In genomic region chr11:69935137-69935879, GRCm38 (mm10) we compare ENCODE assay signal across 8 mouse cellular contexts. TPM values are rescaled to one million over a fixed set of nuclear protein-coding genes. Genes with fewer than 3 reads are reported as not detected.
DNase-seq lines count a peak whose midpoint lies in the region; ATAC-seq lines count a peak whose summit lies in the region.

Ybx2 (plus strand) TSS chr11:69935796.

- DNase-seq in ZHBTc4 (ENCODE audit: low read depth, low spot score), result peak; percentile 95
- DNase-seq in cerebellum, postnatal 36 days, result peak; percentile 88 to 95
- peak; percentile 81 to 86 for DNase-seq in frontal cortex, postnatal 36 days (ENCODE audit: low spot score in 2 of 2)
- DNase-seq in hindbrain, embryonic 14.5 days (ENCODE audit: low spot score), result peak; percentile 90
- DNase-seq in layer of hippocampus, postnatal 36 days, result peak; percentile 83 to 84
- peak; percentile 86 for DNase-seq in lung, postnatal 25 days (ENCODE audit: low spot score)
- peak; percentile 86 for DNase-seq in retina, postnatal 7 days (ENCODE audit: low read depth, low spot score)
- DNase-seq in thymus, postnatal 4 days, result peak; percentile 94

- no peaks in the 10 kb centered on the region; the same call in 1 of the 2 replicates for H3K4me1 ChIP-seq in hindbrain, embryonic 14.5 days (replicated peaks; ENCODE audit: control insufficient read depth, insufficient read depth, low read length)

- H3K9me3 ChIP-seq in hindbrain, embryonic 14.5 days (ENCODE audit: control insufficient read depth, low read length), result no peaks in the 10 kb centered on the region

- peak within 1 kb of the TSS; percentile 99 for H3K4me2 ChIP-seq in hindbrain, embryonic 14.5 days (replicated peaks)

- H3K4me3 ChIP-seq in hindbrain, embryonic 14.5 days (replicated peaks; ENCODE audit: low read length), result peak within 1 kb of the TSS; percentile 61

- H3K27ac ChIP-seq in hindbrain, embryonic 14.5 days, result no peak within 1 kb of the TSS

- peaks cover 36% of the 10 kb centered on the region for H3K27me3 ChIP-seq in hindbrain, embryonic 14.5 days (ENCODE audit: control insufficient read depth, insufficient read depth, low read length)

- ATAC-seq in hindbrain, embryonic 14.5 days (ENCODE audit: low FRiP score), result peak; percentile 95

- peak within 1 kb of the TSS; percentile 63 for H3K9ac ChIP-seq in hindbrain, embryonic 14.5 days

- WGBS in hindbrain, embryonic 14.5 days, result 2% methylated on average over 54 of the region's 62 CpGs

- H3K36me3 ChIP-seq in hindbrain, embryonic 14.5 days (replicated peaks; ENCODE audit: control insufficient read depth, insufficient read depth), result no peaks in the 10 kb centered on the region

RNA-seq across cellular contexts. Expression of gene Ybx2, which starts in this region (rescaled TPM):
- polyA plus RNA-seq in hindbrain, embryonic 14.5 days (2014; fragmentation: Nextera tagmentation; extraction: Ambion mirVana), result 7.1 and 7.3 TPM in 2 replicates
- total RNA-seq in layer of hippocampus, postnatal 36 days (2021), result 10 to 100 TPM; 10.9 to 11.1 TPM
